8 mouse cellular contexts compared by ENCODE assay signal in the genomic region with DNA sequence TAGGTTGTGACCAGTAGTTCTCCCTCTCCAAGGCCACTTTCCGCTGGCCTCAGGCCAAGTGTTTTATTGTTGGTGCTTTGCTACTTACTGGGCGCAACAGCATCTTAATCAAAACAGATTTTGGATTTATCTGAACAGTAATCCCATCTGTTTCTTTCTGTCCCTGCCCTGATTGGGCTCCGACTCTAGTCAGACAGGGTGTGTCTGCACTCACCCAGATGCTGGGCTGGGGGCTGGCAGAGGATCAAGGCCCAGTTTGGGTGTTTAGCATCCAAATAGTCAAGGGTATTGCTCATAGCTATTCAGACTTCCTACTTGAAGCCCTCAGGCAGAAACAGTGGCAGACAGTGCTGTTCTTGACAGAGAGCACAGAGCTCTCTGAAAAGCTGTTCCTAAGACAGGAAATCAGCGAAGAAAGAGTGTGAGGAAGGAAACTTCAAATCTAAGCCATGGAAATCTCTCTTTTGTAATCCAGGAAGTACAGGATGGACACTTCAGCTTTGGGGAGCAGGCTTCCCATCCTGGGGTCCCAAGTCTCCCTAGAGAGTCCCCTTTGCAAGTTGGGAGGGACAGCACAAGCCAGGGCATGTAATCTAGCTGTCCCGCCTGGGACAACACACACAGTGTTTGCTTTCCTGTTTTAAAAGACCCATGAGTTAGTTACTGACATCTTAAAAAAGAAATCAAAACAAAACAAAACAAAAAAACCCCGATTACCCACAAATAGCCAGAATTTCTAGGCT. TPM values are rescaled to one million over a fixed set of nuclear protein-coding genes. Genes with fewer than 3 reads are reported as not detected.
DNase-seq lines count a peak whose midpoint lies in the region; TF ChIP-seq lines count a peak whose summit lies in the region.

No protein-coding gene starts in this region.

- no peak for TF ChIP-seq POLR2A in kidney, adult 2 months (IDR thresholded peaks at IDR 0.05; ENCODE audit: low read depth, low read length)
- TF ChIP-seq POLR2A in lung, adult 2 months (IDR thresholded peaks at IDR 0.05; ENCODE audit: borderline replicate concordance, extremely low read depth, low read depth, low read length) = no peak

- DNase-seq in kidney, adult 2 months = peak; percentile 53
- no peak for DNase-seq in kidney, adult 8-10 months
- DNase-seq in adrenal gland, adult 8-10 months = peak; percentile 76
- peak; percentile 45 to 68 for DNase-seq in gastrocnemius, postnatal 4 days (ENCODE audit: low spot score in 2 of 2)
- peak; percentile 16 for DNase-seq in lung, adult 2 months
- DNase-seq in urinary bladder, postnatal 4 days (ENCODE audit: low spot score in 2 of 2) = peak; percentile 68 to 70
- DNase-seq in cerebellum, adult 8-10 months = no peak
- DNase-seq in cerebellum, postnatal 36 days = no peak

- no peak for TF ChIP-seq CTCF in kidney, adult 2 months (conservative IDR thresholded peaks at IDR 0.05; ENCODE audit: insufficient read depth, insufficient read length, low read depth, low read length)
- no peak for TF ChIP-seq CTCF in lung, adult 2 months (IDR thresholded peaks at IDR 0.05; ENCODE audit: insufficient read depth, low read length)

- no peaks in the 10 kb centered on the region; the same call in 1 of the 2 replicates for H3K36me3 ChIP-seq in kidney, adult 2 months (ENCODE audit: control insufficient read depth, insufficient read depth, low read length)

- 57% methylated on average over 6 of the region's 6 CpGs for WGBS in kidney, adult 2 months
- WGBS in lung, adult 2 months = 35% methylated on average over 6 of the region's 6 CpGs

- peaks cover 17% of the 10 kb centered on the region; the same call in 1 of the 2 replicates for H3K4me1 ChIP-seq in kidney, adult 2 months (ENCODE audit: control insufficient read depth, insufficient read depth, low read length)
- peaks cover 2% of the 10 kb centered on the region; the same call in 1 of the 2 replicates for H3K4me1 ChIP-seq in lung, adult 2 months (ENCODE audit: control insufficient read depth, insufficient read depth, low read length)

- peak overlapping the region; percentile 2; the same call in 1 of the 2 replicates for H3K27ac ChIP-seq in kidney, adult 2 months (ENCODE audit: insufficient read depth, low read depth, low read length)

- no peaks in the 10 kb centered on the region for H3K27me3 ChIP-seq in kidney, adult 2 months (replicated peaks; ENCODE audit: control insufficient read depth, insufficient read depth, low read length)

- H3K4me3 ChIP-seq in kidney, adult 2 months (ENCODE audit: insufficient read depth, low read depth, low read length) = no peak overlapping the region
- H3K4me3 ChIP-seq in lung, adult 2 months (replicated peaks; ENCODE audit: extremely low read depth, low read depth, low read length) = no peak overlapping the region

RNA-seq across cellular contexts. Expression of gene Itgb5, which starts 48.7 kb away (rescaled TPM):
- 145 TPM in 2 replicates for polyA plus RNA-seq in kidney, adult 2 months (2012; rRNA removed)
- total RNA-seq in adrenal gland, adult 8-10 months (2022) = 100 to 1,000 TPM; 230 to 292 (median 261) TPM
- total RNA-seq in gastrocnemius, postnatal 4 days (2021) = 10 to 100 TPM; 50.2 to 56.0 TPM
- polyA plus RNA-seq in lung, adult 2 months (2012; rRNA removed) = 114 and 144 TPM in 2 replicates

Comparison
In these comparisons a context has a peak if more than half of its experiments do, and no peak if none do; other contexts are left out.
1. DNase-seq: peak in kidney, adult 2 months (single experiment), adrenal gland, adult 8-10 months (single experiment), gastrocnemius, postnatal 4 days (2 of 2), lung, adult 2 months (single experiment) and urinary bladder, postnatal 4 days (2 of 2); none in kidney, adult 8-10 months (0 of 2), cerebellum, adult 8-10 months (single experiment) and cerebellum, postnatal 36 days (0 of 2).
2. RNA of gene Itgb5, which starts 48.7 kb away (total RNA-seq): 230 to 292 TPM in adrenal gland, adult 8-10 months; 50.2 to 56.0 TPM in gastrocnemius, postnatal 4 days; every median in the first group is over 4 times any median in the second.